Mouse (Mus musculus) liver, embryonic 14.5 days (tissue): ENCODE measurements at regions not wholly inside any gene's neighbourhood (a gene's known extent, or its start where the extent isn't known, plus 50 kb on each side); places are given as distances from the start of the nearest gene placed in this dataset.

Source experiments
- ATAC-seq: fragments of 200-750 bp; cut with Nextera tagmentation; 2 replicates; pipeline ENCODE4 v1.8.0; 2017; ENCODE audit warnings: moderate number of reproducible peaks, mild to moderate bottlenecking, moderate library complexity; ENCODE audit not compliant: insufficient read depth
- DNase-seq, 3 experiments: peaks; one replicate each; pipeline ENCODE4 v3.0.0-alpha.2; 2012 to 2013; ENCODE audit warnings: low read depth in 3 of 3, low spot score in 3 of 3
- H3K27ac ChIP-seq: fragments of 300-500 bp; sonication (generic); 2 replicates; pipeline ENCODE4 v1.5.1; 2014; ENCODE audit warnings: moderate library complexity, mild to moderate bottlenecking, control low read depth, inconsistent platforms
- H3K27me3 ChIP-seq: fragments of 300-500 bp; sonication (generic); 2 replicates; pipeline ENCODE4 v1.6.1; 2014; ENCODE audit warnings: mild to moderate bottlenecking, low read length, moderate library complexity; ENCODE audit not compliant: control insufficient read depth, insufficient read depth
- H3K36me3 ChIP-seq: fragments of 300-500 bp; sonication (generic); replicated peaks from 2 replicates; pipeline ENCODE4 v1.6.1; 2014; ENCODE audit warnings: low read depth; ENCODE audit not compliant: control insufficient read depth, insufficient read depth
- H3K4me1 ChIP-seq, 2 experiments: fragments of 200-500 bp in 1 of 2; fragments of 300-500 bp in 1 of 2; sonication (generic) in 1 of 2; replicated peaks; 2 replicates each; pipeline ENCODE4 v1.6.1; 2012 to 2014; ENCODE audit warnings: antibody characterized with exemption in 1 of 2, inconsistent platforms in 1 of 2, low read length in 1 of 2; ENCODE audit not compliant: control insufficient read depth in 2 of 2, insufficient read depth in 2 of 2
- H3K4me2 ChIP-seq: fragments of 300-500 bp; sonication (generic); 2 replicates; pipeline ENCODE4 v1.6.1; 2014; ENCODE audit warnings: low read depth, mild to moderate bottlenecking, control low read depth, moderate library complexity
- H3K4me3 ChIP-seq, 2 experiments: fragments of 200-500 bp in 1 of 2; fragments of 300-500 bp in 1 of 2; sonication (generic) in 1 of 2; 2 replicates each; pipeline ENCODE4 v1.5.1; 2012 to 2014; ENCODE audit warnings: low read depth in 2 of 2, low read length in 2 of 2, mild to moderate bottlenecking in 2 of 2, control low read depth in 1 of 2, inconsistent platforms in 1 of 2, moderate library complexity in 1 of 2; ENCODE audit not compliant: insufficient read depth in 1 of 2
- H3K9ac ChIP-seq: fragments of 300-500 bp; sonication (generic); replicated peaks from 2 replicates; pipeline ENCODE4 v1.6.1; 2014; ENCODE audit warnings: mild to moderate bottlenecking, control low read depth, moderate library complexity
- H3K9me3 ChIP-seq: fragments of 300-500 bp; sonication (generic); 2 replicates; pipeline ENCODE4 v1.6.1; 2016; ENCODE audit warnings: low read length, mixed read lengths; ENCODE audit not compliant: control insufficient read depth
- CTCF ChIP-seq: IDR thresholded peaks from 2 replicates; pipeline ENCODE4 v1.5.1; 2016; ENCODE audit warnings: antibody characterized with exemption, low read depth, control low read depth
- EP300 ChIP-seq: IDR thresholded peaks from 2 replicates; pipeline ENCODE4 v1.6.1; 2016; ENCODE audit warnings: antibody characterized with exemption, low read depth
- WGBS: fragments of 180-500 bp; shearing (Covaris S2); extraction: QIAGEN DNeasy Blood & Tissue Kit; methylation state at CpG from one replicate; pipeline ENCODE4 v1.1.7; 2014; ENCODE audit not compliant: insufficient replicate concordance; 5-methylcytosine and 5-hydroxymethylcytosine counted together

DNA sequence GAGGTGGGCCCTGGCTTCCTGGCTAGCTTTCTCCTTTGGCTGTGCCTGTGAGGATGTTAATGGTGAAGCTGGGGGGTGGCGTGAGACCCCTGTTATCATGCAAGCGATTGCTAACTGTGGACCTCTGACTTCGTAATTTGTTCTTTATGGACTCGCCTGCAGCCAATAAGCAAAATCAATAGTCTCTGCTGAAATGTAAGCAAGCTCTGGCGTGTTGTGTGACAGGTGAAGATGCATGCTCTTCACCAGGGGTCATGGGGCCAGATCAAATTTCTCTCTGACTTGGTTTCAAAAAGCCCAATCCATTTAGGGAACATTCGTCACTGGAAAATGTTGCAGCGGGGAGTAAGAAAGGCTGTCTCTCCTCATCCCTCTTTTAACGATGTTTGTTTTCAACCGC lies 103.2 kb upstream of the Esrrg start:
- no peak overlapping the region for H3K4me3 ChIP-seq
- TF ChIP-seq CTCF (no peak), EP300 (no peak)
- no peak for ATAC-seq

DNA sequence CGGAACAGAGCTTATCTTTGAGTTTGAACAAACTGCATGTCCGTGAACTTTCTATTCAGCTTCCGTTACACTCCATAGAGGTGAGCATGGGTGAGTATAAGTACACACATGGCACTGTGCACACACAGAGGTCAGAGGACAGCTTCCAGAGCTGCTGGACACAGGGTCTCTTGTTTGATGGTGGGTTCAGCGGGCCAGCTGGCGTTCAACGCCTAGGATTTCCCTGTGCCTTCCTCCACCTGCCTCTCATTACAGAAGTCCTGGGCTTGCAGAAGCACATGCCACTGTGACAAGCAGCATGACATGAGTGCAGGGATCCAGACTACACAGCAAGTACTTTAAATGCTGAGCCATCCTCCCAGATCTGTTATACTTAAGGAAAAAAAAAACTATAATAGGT lies 101.4 kb upstream of the Esrrg start:
- Histone ChIP-seq H3K4me3 (no peak overlapping the region), H3K9me3 (no peaks in the 10 kb centered on the region), H3K36me3 (no peaks in the 10 kb centered on the region), H3K4me1 (no peaks in the 10 kb centered on the region), H3K9ac (no peak overlapping the region), H3K27me3 (no peaks in the 10 kb centered on the region), H3K4me2 (no peak overlapping the region), H3K27ac (no peak overlapping the region)
- ATAC-seq = no peak
- TF ChIP-seq CTCF (no peak), EP300 (no peak)
- WGBS = 59% methylated on average over 6 of the region's 6 CpGs
- DNase-seq = no peak

More for the DNA sequence above, 103.2 kb upstream of the Esrrg start:
- H3K27me3 ChIP-seq = no peaks in the 10 kb centered on the region
- no peaks in the 10 kb centered on the region for H3K36me3 ChIP-seq
- H3K9me3 ChIP-seq = no peaks in the 10 kb centered on the region
- 62% methylated on average over 9 of the region's 9 CpGs for WGBS
- no peak overlapping the region for H3K4me2 ChIP-seq
- H3K9ac ChIP-seq = no peak overlapping the region
- no peak overlapping the region for H3K27ac ChIP-seq
- H3K4me1 ChIP-seq = no peaks in the 10 kb centered on the region
- DNase-seq = no peak

DNA sequence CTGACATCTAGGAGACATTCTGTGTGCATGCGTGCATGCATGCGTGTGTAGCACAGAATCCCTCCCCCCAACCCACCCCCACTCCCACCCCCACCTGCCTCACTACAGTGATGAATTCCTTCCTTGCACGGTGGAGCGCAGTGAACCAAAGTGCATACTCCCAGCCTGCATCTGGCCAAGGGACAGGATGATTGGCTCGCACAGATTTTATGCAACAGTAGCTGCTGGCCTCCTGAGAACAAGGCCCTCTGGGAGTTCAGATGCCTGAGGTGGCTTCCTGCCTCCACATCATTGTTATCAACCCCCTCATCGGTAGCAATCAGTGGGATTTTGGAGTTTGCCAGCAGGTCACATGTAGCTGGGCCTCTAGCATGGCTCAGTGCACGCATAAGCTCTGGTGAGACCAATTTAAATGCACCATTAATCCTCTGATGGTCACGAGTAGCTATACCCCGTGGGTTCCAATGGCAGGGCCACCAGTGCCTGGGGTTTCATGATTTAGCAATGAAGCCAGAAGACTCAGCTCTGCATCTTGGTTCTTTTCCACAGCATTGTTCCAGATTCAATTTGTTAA lies 77.2 kb upstream of the Esrrg start:
- H3K4me2 ChIP-seq = no peak overlapping the region
- no peak overlapping the region for H3K9ac ChIP-seq
- ATAC-seq (no peak), DNase-seq (no peak)
- H3K36me3 ChIP-seq = no peaks in the 10 kb centered on the region
- 66% methylated on average over 9 of the region's 9 CpGs for WGBS
- H3K4me1 ChIP-seq = no peaks in the 10 kb centered on the region
- no peak overlapping the region for H3K27ac ChIP-seq
- no peaks in the 10 kb centered on the region for H3K27me3 ChIP-seq
- no peaks in the 10 kb centered on the region for H3K9me3 ChIP-seq
- TF ChIP-seq CTCF (no peak), EP300 (no peak)
- H3K4me3 ChIP-seq = no peak overlapping the region

DNA sequence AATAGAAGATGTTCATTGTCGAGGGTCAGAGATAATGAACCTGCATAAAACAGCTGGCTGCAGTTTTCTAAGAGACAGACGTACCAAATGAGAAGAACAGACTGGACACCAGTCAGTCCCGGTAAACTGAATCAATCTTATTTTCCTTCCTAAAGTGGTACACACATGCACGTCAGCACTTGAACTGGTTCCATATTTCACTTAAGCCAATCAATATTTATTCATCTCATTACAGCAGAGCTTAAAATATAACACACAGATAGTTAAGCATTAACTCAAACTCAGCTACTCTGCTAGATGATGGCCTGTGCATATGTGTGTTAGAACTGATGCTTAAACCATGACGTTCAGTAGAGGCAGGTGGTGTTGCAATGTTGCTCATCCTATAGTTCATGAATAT lies 72.3 kb upstream of the Esrrg start:
- no peak overlapping the region for H3K27ac ChIP-seq
- no peak for ATAC-seq
- no peaks in the 10 kb centered on the region for H3K9me3 ChIP-seq
- no peak overlapping the region for H3K4me2 ChIP-seq
- H3K4me3 ChIP-seq = no peak overlapping the region
- WGBS = 61% methylated on average over 5 of the region's 5 CpGs
- no peaks in the 10 kb centered on the region for H3K36me3 ChIP-seq
- H3K9ac ChIP-seq = no peak overlapping the region
- no peak for DNase-seq
- no peak for TF ChIP-seq CTCF
- TF ChIP-seq EP300 = no peak
- no peaks in the 10 kb centered on the region for H3K4me1 ChIP-seq
- no peaks in the 10 kb centered on the region for H3K27me3 ChIP-seq

GRCm38 (mm10) chr1:187556718-187557117 lies 51.9 kb upstream of the Esrrg start:
- no peak overlapping the region for H3K4me2 ChIP-seq
- 66% methylated on average over 3 of the region's 3 CpGs for WGBS
- H3K27me3 ChIP-seq = no peaks in the 10 kb centered on the region
- no peaks in the 10 kb centered on the region for H3K9me3 ChIP-seq
- H3K27ac ChIP-seq = no peak overlapping the region
- no peak overlapping the region for H3K4me3 ChIP-seq
- no peak for TF ChIP-seq CTCF
- no peak for TF ChIP-seq EP300
- H3K4me1 ChIP-seq = no peaks in the 10 kb centered on the region
- H3K36me3 ChIP-seq = no peaks in the 10 kb centered on the region
- DNase-seq (no peak), ATAC-seq (no peak)
- H3K9ac ChIP-seq = no peak overlapping the region
